Mouse (Mus musculus): ENCODE measurements around the gene Atox1.
"Not testable (repeated sequence)": the region's sequence is repeated elsewhere in the genome, so short reads cannot be mapped to it uniquely, and the experiment has no call there.

Gene Atox1

DNA sequence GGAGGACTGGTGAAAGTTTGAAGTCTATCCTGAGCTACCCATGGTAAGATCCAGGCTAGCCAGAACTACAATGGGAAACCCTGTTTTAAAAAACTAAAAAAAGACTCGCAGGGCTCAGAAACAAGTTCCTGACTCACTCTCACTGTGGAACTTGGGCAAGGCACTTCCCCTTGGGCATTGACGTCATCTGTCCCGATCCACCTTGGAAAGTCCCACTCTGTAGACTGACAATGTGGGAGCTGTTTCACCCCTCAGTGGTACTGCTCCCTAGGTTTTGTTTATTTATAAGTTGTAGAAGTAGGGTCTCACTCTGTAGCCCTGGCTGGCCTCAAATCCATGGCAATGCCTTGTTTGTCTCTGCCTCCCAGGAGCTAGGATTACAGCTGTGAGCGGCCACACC is 7.4 kb downstream of the Atox1 start:
- DNase-seq (ENCODE audit: low read depth, low spot score) = no peak

DNA sequence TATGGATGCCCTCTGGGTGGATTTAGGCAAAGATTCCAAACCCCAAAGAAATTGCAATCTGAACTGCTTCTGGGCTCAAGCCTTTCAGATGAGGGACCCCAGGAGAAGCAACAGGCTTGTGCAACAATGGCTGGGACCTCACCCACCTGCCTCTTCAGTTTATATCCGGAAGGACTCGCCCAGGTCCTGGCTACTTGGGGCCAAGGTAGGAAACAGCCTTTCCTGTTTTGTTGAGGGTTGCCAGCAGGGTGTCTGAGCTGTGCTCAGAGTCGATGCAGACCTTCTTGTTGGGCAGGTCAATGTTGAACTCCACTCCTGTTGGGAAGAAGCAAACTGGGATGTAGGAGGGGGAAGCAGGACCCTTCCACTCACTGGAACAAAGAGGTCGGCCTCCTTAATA is 10.7 kb downstream of the Atox1 start:
- DNase-seq (ENCODE audit: low read depth, low spot score) = no peak

DNA sequence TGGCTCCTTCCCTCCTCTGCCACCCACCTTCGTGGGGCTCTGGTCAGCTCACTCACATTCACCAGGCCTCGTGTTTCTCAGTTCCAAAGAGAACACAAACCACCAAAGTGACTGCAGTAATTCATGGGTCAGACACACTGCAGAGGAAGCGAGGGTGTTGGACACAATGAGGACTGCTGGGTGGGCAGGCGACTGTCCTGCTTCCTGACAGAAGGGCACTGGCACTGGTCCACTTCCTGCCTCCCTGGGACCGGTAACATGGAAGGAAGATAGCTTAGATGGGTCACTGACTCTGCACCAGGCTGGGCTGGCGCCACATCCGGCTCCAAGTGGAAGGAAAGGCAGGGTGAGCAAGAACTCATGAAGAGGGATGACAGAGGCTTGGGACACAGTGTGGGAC is 11.5 kb downstream of the Atox1 start:
- no peak for DNase-seq (ENCODE audit: low read depth, low spot score)

GRCm38 (mm10) chr11:55446579-55446978 is 14.5 kb downstream of the Atox1 start:
- DNase-seq (ENCODE audit: low read depth, low spot score) = no peak

- no peak for DNase-seq (ENCODE audit: low read depth, low spot score)
Observed at GRCm38 (mm10) chr11:55444772-55445171, 16.3 kb downstream of the Atox1 start.

DNA sequence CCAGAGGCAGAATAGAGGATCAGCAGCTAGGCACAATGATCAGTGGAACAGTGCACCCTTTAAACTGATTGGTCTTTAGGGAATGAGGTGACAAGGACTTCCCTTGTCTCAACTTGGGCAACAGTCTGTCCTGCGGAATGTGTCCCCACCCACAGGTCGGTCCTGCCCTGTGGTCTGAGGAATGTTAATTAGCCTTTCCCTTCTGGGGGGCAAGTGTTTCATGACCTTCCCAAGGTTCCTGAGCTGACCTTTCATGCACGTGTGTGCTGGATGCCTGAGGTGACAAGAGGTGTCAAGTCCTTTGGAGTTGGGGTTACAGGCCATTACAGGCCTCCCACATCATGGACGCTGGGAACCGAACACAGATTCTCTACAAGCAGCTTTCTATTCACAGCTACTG is 21.3 kb downstream of the Atox1 start:
- DNase-seq (ENCODE audit: low read depth, low spot score) = no peak

DNA sequence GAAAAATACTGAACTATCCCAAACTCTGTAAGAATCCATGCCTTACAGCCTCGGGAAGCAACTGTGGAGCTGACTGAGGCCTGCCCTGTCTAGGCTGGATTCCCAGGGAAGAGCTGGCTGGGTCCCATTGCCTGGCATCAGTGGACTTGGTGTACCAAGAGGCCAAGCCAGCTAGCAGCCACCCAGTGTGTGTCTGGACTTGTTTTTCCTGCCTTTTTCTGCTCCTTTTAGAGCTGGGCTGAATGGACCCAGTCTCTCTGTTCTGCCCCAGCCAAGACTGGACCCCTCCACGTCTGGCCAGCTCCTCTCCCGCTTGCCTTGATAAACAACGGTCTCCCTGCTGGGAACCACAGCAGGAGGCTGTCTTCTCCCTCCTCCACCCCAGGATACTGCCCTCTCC is 23.0 kb downstream of the Atox1 start:
- DNase-seq (ENCODE audit: low read depth, low spot score) = no peak

DNA sequence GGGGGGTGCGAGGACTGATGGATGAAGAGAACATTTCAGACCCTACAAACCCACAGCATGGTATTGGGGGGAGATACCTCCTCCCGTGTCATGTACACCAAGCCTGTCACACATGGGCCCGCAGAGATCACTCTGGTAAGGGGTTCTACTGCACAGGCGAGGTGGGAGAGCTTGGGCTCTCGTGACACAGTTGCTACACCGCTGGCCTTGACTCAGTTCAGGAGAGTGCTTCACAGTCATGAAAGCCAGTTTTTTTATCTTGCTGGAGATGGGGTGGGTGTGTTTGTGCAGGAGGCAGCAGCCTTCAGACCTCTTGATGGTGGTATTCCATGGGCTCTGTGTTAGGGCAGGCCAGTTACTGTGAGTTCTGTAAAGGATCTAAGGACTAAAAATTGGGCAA is 24.9 kb downstream of the Atox1 start:
- DNase-seq (ENCODE audit: low read depth, low spot score) = no peak

DNA sequence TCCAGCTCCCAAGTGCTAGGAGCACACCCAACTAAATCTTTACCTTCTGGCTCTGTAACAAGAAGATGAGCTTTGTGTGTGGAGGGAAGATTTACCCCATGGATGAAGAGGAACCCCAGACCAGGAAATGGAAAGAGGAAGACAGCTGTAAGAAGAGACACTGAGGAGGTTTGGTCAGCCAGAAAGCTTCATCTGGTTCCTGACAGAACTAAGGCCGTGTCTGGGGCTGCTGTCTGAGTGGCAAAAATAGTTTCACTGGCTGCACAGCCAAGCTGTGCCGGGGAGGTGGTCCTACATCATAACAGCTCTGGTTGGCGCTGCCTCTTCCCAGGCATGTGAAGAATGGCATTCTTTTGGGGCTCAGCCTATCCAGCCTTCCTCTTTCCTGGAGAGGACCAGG is 28.1 kb downstream of the Atox1 start:
- DNase-seq (ENCODE audit: low read depth, low spot score) = no peak

DNA sequence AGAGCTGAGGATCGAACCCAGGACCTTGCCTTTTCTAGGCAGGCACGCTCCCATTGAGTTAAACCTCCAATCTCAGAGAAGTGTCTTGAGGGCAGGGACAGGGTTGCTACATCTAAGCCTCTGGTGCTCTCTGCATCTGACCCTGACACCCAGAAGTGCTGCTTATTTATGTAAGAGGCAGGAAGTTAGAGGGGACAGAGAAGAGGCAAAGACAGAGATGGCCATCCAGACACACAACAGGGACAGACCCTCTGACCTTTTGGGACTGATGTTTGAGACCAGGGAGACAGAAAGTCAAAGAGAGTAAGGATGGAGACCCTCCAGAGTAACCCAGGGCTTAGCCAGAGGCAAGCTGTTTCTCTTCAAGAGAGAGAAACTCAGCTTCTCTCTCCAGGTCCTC is 31.1 kb downstream of the Atox1 start:
- DNase-seq (ENCODE audit: low read depth, low spot score) = no peak

GRCm38 (mm10) chr11:55428186-55429012 is 32.6 kb downstream of the Atox1 start:
- DNase-seq (ENCODE audit: low read depth, low spot score) = no peak

DNA sequence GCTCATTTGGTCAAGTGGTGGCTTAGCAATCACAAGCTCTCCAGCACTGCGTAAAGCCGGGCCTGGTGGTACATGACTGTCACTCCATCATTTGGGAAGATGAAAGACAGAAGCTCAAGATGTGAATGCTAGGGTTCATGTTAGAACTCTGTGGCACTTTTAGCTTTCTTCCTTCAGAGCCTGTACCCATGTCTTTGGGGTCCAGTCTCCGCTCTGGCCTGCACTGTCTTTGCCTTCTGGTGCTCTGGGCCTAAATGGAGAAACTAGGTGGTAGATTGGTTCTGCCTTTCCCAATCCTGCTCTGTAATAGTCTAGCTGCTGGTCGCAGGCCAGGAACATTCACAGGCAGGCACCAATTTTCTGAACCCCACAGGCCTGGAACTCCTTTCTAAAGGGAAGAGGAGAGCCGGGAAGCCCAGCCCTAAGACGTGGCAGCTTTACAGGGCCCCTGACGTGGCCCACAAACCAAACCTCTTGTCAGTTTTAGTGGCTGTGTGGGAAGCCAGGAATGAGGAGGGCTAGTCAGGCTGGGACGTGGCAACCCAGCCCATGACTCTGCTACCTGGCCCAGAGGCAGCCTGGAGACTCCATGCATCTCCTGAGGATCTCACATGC is 36.2 kb downstream of the Atox1 start:
- no peak for DNase-seq (ENCODE audit: low read depth, low spot score)

DNA sequence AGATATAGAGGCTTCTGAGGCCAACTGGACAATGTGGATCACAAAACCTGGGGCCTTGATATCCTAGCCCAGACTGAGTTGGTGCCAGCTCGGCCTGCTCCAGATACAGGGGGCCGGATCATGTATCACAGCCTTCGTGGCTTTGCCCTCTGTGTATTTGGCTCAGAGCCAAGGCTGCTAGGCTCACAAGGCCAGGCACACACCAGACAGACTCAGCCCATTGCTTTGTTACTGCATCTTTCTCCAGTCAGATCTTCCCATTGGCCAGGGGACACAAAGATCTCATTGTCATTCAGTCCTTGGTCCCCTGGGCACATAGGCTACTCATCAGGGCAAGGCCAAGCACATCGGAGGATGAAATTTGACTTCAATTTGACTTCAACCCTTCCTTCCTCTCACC is 37.3 kb downstream of the Atox1 start:
- DNase-seq (ENCODE audit: low read depth, low spot score) = no peak

DNA sequence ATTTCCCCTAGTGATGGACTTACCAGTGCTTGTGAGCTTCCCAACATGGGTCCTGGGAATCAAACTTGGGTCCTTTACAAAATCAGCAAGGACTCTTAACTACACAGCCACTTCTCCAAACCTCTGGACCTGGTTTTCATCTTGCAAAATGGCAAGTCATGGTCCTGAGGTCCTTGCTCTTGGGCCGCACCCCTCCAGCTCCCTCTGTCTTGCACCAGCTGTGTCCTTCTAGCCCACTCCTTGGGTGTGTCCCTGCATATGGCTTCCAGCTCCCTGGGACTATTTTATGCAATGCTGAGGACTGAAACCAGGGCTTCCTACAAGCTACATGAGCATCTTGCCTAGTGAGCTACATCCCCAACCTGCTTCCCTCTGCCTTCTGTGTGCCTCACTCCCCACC is 38.1 kb downstream of the Atox1 start, which contains the start of gene Sparc:
TSS of gene Sparc (minus strand) at position 206 of the 400 bp plus-strand sequence.
- DNase-seq (ENCODE audit: low read depth, low spot score) = no peak

DNA sequence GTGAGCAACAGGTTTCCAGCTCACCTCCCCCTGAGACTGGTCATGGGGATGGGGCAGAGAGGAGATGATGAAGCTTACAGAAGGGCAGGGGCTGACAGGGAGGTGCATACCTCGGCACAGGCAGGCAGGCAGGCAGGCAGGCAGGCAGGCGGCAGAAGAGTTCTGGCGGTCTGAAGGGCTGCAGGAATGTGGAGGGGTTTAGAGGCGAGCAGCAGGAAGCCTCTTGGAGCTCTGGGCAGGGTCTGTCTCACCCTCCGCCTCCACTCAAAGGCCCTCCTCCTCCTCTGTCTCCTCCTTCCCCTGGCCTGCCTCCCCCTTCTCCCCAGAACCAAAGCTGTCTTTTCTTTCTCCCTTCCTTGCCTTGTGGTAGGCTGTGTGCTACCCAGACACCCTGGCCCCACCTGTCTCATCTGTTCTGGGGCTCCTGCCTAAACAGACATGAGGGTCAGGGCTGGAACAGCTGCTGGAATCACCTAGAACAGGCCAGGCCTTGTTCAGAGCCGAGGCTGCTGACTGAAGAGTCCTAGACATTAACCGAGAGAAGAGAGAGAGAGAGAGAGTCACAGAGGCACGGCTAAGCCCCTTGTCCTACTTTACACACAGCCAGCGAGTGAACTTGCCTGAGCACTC is 41.2 kb downstream of the Atox1 start:
- DNase-seq (ENCODE audit: low read depth, low spot score) = no peak

GRCm38 (mm10) chr11:55419296-55419677 is 41.8 kb downstream of the Atox1 start:
- no peak for DNase-seq (ENCODE audit: low read depth, low spot score)

DNA sequence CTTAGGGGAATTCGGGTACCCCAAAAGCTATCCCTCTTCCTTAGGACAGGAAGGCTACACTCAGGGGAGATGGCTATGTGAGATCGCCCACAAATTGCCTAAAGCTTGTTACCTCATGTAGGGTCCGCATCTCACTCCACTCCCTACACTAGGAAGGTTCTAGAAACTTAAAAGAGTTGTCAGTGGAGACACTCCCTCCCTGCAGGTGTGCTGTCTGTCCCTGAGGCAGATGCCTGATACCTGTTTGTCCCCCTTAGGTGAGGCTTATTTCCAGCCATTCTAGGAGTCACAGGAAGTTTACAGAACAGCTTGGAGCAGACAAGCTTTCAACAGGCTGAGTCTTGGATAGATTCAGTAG is 42.4 kb downstream of the Atox1 start:
- DNase-seq (ENCODE audit: low read depth, low spot score) = no peak

GRCm38 (mm10) chr11:55417898-55418703 is 42.9 kb downstream of the Atox1 start:
- DNase-seq (ENCODE audit: low read depth, low spot score) = no peak

- DNase-seq (ENCODE audit: low read depth, low spot score) = no peak
Observed at GRCm38 (mm10) chr11:55416609-55417265, 44.3 kb downstream of the Atox1 start.

DNA sequence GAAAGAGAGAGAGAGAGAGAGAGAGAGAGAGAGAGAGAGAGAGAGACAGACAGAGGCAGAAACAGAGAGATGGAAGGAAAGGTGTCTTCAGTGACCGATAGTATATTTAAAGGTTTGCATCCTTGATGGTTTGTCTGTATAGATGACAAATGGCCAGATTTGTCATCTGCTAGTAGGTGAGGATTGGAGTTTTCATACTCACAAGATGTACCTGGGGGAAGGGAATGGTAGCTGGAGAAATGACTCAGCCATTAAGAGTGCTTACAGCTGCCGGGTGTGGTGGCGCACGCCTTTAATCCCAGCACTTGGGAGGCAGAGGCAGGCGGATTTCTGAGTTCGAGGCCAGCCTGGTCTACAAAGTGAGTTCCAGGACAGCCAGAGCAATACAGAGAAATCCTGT is 45.3 kb downstream of the Atox1 start:
- not testable (repeated sequence) for DNase-seq (ENCODE audit: low read depth, low spot score)

GRCm38 (mm10) chr11:55415036-55415704 is 45.9 kb downstream of the Atox1 start:
- no peak for DNase-seq (ENCODE audit: low read depth, low spot score)
